In genomic region chr5:143467931-143468330, GRCm38 (mm10) we compare ENCODE assay signal across 21 mouse cellular contexts.
"Had no signal": no experiment of that assay in that cellular context is flagged by ENCODE, and none has a peak within 500 bp of the region (broad histone marks: within the 10 kb centered on the region; RNA-seq: fewer than 3 reads in every experiment).

No protein-coding gene starts in this region.

- ATAC-seq: midbrain, embryonic 16.5 days had no signal

- H3K27me3 ChIP-seq: limb, embryonic 12.5 days; limb, embryonic 15.5 days; lung, embryonic 15.5 days; megakaryocyte, embryonic 14.5 days; neural tube, embryonic 13.5 days had no signal

- H3K9me3 ChIP-seq: limb, embryonic 12.5 days; limb, embryonic 15.5 days; lung, embryonic 15.5 days; megakaryocyte, embryonic 14.5 days; midbrain, embryonic 12.5 days; neural tube, embryonic 13.5 days had no signal

- H3K36me3 ChIP-seq: lung, embryonic 15.5 days had no signal

- H3K4me3 ChIP-seq: limb, embryonic 12.5 days; limb, embryonic 15.5 days; lung, embryonic 15.5 days; megakaryocyte, embryonic 14.5 days; midbrain, embryonic 12.5 days; myocyte; neural tube, embryonic 13.5 days had no signal

- H3K9ac ChIP-seq: limb, embryonic 12.5 days; limb, embryonic 15.5 days; liver, embryonic 14.5 days; lung, embryonic 15.5 days; midbrain, embryonic 12.5 days; neural tube, embryonic 13.5 days had no signal

- DNase-seq: kidney, adult 18-20 months; kidney, adult 9 months; kidney, postnatal 14 days; kidney, postnatal 4 days; left cerebral cortex, postnatal 4 days; lung, adult 18-20 months; lung, postnatal 10 days; lung, postnatal 36 days; retina, postnatal 1 day; right cerebral cortex, postnatal 25 days; thymus, adult 18-20 months; thymus, postnatal 36 days had no signal

- H3K4me2 ChIP-seq: limb, embryonic 12.5 days; limb, embryonic 15.5 days; lung, embryonic 15.5 days; midbrain, embryonic 12.5 days; neural tube, embryonic 13.5 days had no signal

- H3K27ac ChIP-seq: limb, embryonic 12.5 days; limb, embryonic 15.5 days; liver, embryonic 14.5 days; lung, embryonic 15.5 days; midbrain, embryonic 12.5 days; neural tube, embryonic 13.5 days had no signal
